Mouse (Mus musculus) layer of hippocampus, postnatal 10 days (tissue): ENCODE data around the gene Cldn3. TPM values are rescaled to one million over a fixed set of nuclear protein-coding genes. Genes with fewer than 3 reads are reported as not detected.

Source experiments
- DNase-seq, 2 experiments: peaks; one replicate each; pipeline ENCODE4 v3.0.0; 2021; ENCODE audit warnings: low spot score in 2 of 2
- total RNA-seq, 2 experiments: library from RNA; stranded (reverse); gene quantifications; 2 replicates each; pipeline ENCODE4 v1.2.3; 2021

Cldn3 gene
- total RNA-seq, 2 experiments from 2014 or later: 3.5 to 5.2 TPM

DNA sequence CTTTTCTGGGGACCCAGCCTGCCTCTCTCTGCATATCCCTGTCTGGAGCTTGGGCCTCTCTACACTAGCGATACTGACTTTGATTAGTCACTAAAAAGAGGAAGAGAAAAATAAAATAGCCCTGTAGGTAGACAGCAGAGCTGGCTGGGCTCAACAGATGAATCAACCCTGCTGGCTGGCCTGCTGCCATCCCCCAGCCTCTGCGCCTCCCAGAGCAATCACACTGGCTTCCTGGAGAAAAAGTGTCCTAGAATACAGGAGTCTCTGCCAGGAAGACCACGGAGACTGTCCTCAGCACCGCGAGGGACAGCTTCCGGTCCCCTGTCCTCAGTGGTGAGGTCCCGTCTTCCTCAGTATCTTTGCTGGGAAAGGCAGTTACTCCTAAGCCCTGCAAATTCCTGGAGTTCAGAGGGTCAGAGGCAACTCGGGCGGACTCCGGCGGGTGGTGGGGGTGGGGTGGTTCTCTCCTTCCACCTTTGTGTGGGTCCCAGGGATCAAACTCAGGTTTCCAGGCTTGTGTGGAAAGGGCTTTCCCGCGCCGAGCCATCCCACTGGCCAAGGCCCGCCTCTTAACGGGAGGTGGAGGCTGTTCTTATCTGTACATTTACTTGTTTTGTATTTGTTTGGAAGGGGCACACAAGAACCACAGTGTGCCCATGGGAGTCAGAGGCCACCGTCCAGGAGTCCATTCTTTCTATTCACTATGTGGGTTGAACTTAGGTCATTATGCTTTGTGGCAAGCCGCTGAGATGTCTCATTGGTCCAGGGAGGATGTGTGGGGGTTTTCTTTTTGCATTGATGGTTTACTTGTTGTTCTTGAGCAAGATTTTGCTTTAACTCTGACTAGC, 43.2 kb downstream of the Cldn3 start:
- DNase-seq: no peak

DNA sequence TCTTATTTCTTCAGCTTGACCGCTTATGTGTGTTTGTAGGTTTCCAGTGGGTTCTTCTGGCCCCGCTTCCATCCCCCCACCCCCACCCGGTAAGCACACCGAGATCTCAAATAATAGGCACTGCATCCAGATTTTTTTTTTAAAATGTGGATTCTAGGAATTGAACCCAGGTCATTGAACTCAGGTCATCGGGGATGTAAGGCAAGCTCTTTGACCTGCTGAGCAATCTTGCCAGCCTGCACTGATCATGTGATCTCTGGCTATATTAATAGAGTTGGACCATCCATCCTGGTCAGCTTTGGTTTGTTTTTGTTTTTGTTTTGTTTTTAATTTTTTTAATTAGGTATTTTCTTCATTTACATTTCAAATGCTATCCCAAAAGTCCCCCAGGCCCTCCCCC, 46.6 kb downstream of the Cldn3 start:
- no peak for DNase-seq

DNA sequence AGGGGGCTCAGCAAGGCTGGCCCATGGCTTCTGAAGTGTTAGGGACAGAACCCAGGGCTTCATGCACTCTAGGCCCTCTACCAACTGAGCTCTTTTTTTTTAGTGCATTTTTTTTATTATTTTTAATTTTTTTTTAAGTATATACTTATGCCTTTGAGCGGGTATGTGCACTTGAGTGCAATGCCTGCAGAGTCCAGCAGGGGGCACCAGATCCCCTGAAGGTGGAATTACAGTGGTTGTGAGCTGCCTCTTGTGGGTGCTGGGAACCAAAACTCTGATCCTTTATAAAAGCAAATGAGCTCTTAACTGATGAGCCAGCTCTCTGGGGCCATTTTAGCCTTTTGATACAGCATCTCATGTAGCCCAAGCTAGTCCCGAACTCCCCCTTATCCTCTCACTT, 48.6 kb downstream of the Cldn3 start:
- no peak for DNase-seq

DNA sequence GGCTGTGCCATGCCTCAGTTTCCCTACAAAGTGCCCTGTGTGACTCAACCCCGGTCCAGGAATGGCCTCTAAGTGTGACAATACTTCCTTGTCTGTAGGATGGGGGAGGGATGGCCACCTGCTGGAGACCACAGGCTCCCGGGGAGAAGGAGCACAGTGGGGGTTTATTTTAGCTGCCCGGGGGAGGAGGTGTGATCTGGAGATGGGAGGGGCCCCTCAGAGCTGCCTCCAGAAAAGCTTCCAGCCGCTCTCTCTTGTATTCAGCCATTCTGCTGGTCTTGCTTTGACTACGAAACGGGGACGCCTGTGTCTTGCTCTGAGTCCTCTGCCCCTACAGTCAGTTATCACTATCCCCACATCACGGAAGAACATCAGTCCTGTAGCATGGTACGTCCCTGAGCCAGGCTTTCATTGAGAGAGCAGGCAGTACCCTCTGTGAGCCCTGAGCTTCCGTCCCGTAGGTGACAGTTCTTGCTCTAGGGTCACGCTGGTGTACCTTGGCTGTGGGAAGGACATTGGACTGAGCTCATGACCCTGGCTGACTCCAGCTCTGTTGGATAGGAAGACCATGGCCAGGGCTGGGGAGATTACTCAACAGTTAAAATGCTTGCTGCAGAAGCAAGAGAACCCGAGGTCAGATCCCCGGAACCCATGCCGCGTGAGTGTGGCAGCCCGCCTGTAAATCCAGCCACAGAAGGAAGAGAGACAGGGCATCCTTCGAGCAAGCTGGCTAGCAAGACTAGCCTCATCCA, 49.8 kb downstream of the Cldn3 start:
- DNase-seq: no peak

Other genes starting within 250 kb of the Cldn3 start
- gene Eln, start 238.9 kb upstream of the Cldn3 start, total RNA-seq: 10 to 100 TPM; 94.0 to 99.5 TPM
- gene Tmem270, start 79.5 kb upstream of the Cldn3 start, total RNA-seq: not detected
- not detected for gene Cldn13, start 70.7 kb upstream of the Cldn3 start, total RNA-seq
- gene Mettl27, start 53.8 kb upstream of the Cldn3 start, total RNA-seq: 10 to 100 TPM in 1 of 2 experiments, 1 to 10 TPM in 1; 9.3 to 10.8 TPM
- not detected for gene Cldn4, start 39.3 kb upstream of the Cldn3 start, total RNA-seq
- 10 to 100 TPM; 41.1 to 49.2 TPM for gene Abhd11, start 22.9 kb downstream of the Cldn3 start, total RNA-seq
- 100 to 1,000 TPM; 182 to 196 TPM for gene Stx1a, start 37.3 kb downstream of the Cldn3 start, total RNA-seq
- 10 to 100 TPM; 35.5 to 38.0 TPM for gene Dnajc30, start 78.0 kb downstream of the Cldn3 start, total RNA-seq
- 10 to 100 TPM; 49.8 to 54.7 TPM for gene Bud23, start 78.7 kb downstream of the Cldn3 start, total RNA-seq
- gene Vps37d, start 92.1 kb downstream of the Cldn3 start, total RNA-seq: 10 to 100 TPM; 31.7 to 34.8 TPM
- 1 to 10 TPM; 3.6 to 4.4 TPM for gene Mlxipl, start 103.7 kb downstream of the Cldn3 start, total RNA-seq
- gene Tbl2, start 163.4 kb downstream of the Cldn3 start, total RNA-seq: 10 to 100 TPM; 23.0 to 23.7 TPM
- 10 to 100 TPM; 27.7 to 29.8 TPM for gene Bcl7b, start 182.1 kb downstream of the Cldn3 start, total RNA-seq
- 10 to 100 TPM; 47.8 to 51.1 TPM for gene Baz1b, start 201.1 kb downstream of the Cldn3 start, total RNA-seq